Mouse (Mus musculus): ENCODE data around the gene Acadvl. TPM values are rescaled to one million over a fixed set of nuclear protein-coding genes. Genes with fewer than 3 reads are reported as not detected.
"Not testable (repeated sequence)": the region's sequence is repeated elsewhere in the genome, so short reads cannot be mapped to it uniquely, and the experiment has no call there.

Acadvl gene
- polyA plus RNA-seq, 1 experiment from 2014 or later = 95.5 TPM

GRCm38 (mm10) chr11:70016177-70016576 is 966 bp upstream of the Acadvl start:
- ATAC-seq (ENCODE audit: low read depth); DNase-seq (ENCODE audit: low spot score); H3K4me3 ChIP-seq (ENCODE audit: low read depth, low read length); H3K27ac ChIP-seq (replicated peaks; ENCODE audit: low read depth, low read length); H3K27me3 ChIP-seq (replicated peaks; ENCODE audit: control insufficient read depth, insufficient read depth, low read length); H3K9me3 ChIP-seq (ENCODE audit: control insufficient read depth, low read length); H3K9ac ChIP-seq (ENCODE audit: low read depth, low read length); H3K4me2 ChIP-seq (ENCODE audit: low read depth, low read length): not testable (repeated sequence)
- Histone ChIP-seq H3K36me3 (ENCODE audit: control insufficient read depth, insufficient read depth, low read length) (peaks cover 32% of the 10 kb centered on the region), H3K4me1 (ENCODE audit: control insufficient read depth, insufficient read depth, low read length) (peaks cover 35% of the 10 kb centered on the region)
- WGBS = 68% methylated on average over 2 of the region's 2 CpGs

- H3K27me3 ChIP-seq (replicated peaks; ENCODE audit: control insufficient read depth, insufficient read depth, low read length) = no peaks in the 10 kb centered on the region
- DNase-seq (ENCODE audit: low spot score) (no peak), ATAC-seq (ENCODE audit: low read depth) (no peak)
- peak overlapping the region; percentile 56; the same call in 1 of the 2 replicates for H3K4me3 ChIP-seq (ENCODE audit: low read depth, low read length)
- H3K4me2 ChIP-seq (ENCODE audit: low read depth, low read length) = peak overlapping the region; percentile 75
- 69% methylated on average over 6 of the region's 6 CpGs for WGBS
- H3K9me3 ChIP-seq (ENCODE audit: control insufficient read depth, low read length) = no peaks in the 10 kb centered on the region
- H3K27ac ChIP-seq (replicated peaks; ENCODE audit: low read depth, low read length) = no peak overlapping the region
- H3K36me3 ChIP-seq (ENCODE audit: control insufficient read depth, insufficient read depth, low read length) = peaks cover 38% of the 10 kb centered on the region
- H3K9ac ChIP-seq (ENCODE audit: low read depth, low read length) = peak overlapping the region; percentile 79; the same call in 1 of the 2 replicates
- peaks cover 33% of the 10 kb centered on the region for H3K4me1 ChIP-seq (ENCODE audit: control insufficient read depth, insufficient read depth, low read length)
These were observed 466 bp upstream of the Acadvl start for GRCm38 (mm10) chr11:70015677-70016076.

- no peak for DNase-seq (ENCODE audit: low spot score)
- peaks cover 54% of the 10 kb centered on the region for H3K36me3 ChIP-seq (ENCODE audit: control insufficient read depth, insufficient read depth, low read length)
- H3K9ac ChIP-seq (ENCODE audit: low read depth, low read length) = peak overlapping the region; percentile 79; the same call in 1 of the 2 replicates
- no peaks in the 10 kb centered on the region for H3K27me3 ChIP-seq (replicated peaks; ENCODE audit: control insufficient read depth, insufficient read depth, low read length)
- H3K4me3 ChIP-seq (ENCODE audit: low read depth, low read length) = no peak overlapping the region
- WGBS = 58% methylated on average over 5 of the region's 5 CpGs
- peaks cover 24% of the 10 kb centered on the region for H3K4me1 ChIP-seq (ENCODE audit: control insufficient read depth, insufficient read depth, low read length)
- H3K9me3 ChIP-seq (ENCODE audit: control insufficient read depth, low read length) = no peaks in the 10 kb centered on the region
- H3K4me2 ChIP-seq (ENCODE audit: low read depth, low read length) = peak overlapping the region; percentile 75; the same call in 1 of the 2 replicates
- no peak for ATAC-seq (ENCODE audit: low read depth)
- H3K27ac ChIP-seq (replicated peaks; ENCODE audit: low read depth, low read length) = no peak overlapping the region
These were observed 1.2 kb downstream of the Acadvl start for GRCm38 (mm10) chr11:70014051-70014450.

GRCm38 (mm10) chr11:70013408-70013807 is 1.8 kb downstream of the Acadvl start:
- peaks cover 60% of the 10 kb centered on the region for H3K36me3 ChIP-seq (ENCODE audit: control insufficient read depth, insufficient read depth, low read length)
- ATAC-seq (ENCODE audit: low read depth) (no peak), DNase-seq (ENCODE audit: low spot score) (no peak)
- H3K9ac ChIP-seq (ENCODE audit: low read depth, low read length) = no peak overlapping the region
- 86% methylated on average over 3 of the region's 3 CpGs for WGBS
- H3K4me2 ChIP-seq (ENCODE audit: low read depth, low read length) = no peak overlapping the region
- no peaks in the 10 kb centered on the region for H3K27me3 ChIP-seq (replicated peaks; ENCODE audit: control insufficient read depth, insufficient read depth, low read length)
- no peak overlapping the region for H3K4me3 ChIP-seq (ENCODE audit: low read depth, low read length)
- no peak overlapping the region for H3K27ac ChIP-seq (replicated peaks; ENCODE audit: low read depth, low read length)
- no peaks in the 10 kb centered on the region for H3K9me3 ChIP-seq (ENCODE audit: control insufficient read depth, low read length)
- H3K4me1 ChIP-seq (ENCODE audit: control insufficient read depth, insufficient read depth, low read length) = peaks cover 24% of the 10 kb centered on the region

- peaks cover 23% of the 10 kb centered on the region for H3K4me1 ChIP-seq (ENCODE audit: control insufficient read depth, insufficient read depth, low read length)
- no peak overlapping the region for H3K27ac ChIP-seq (replicated peaks; ENCODE audit: low read depth, low read length)
- no peak overlapping the region for H3K4me3 ChIP-seq (ENCODE audit: low read depth, low read length)
- 91% methylated on average over 9 of the region's 9 CpGs for WGBS
- H3K4me2 ChIP-seq (ENCODE audit: low read depth, low read length) = no peak overlapping the region
- peaks cover 65% of the 10 kb centered on the region for H3K36me3 ChIP-seq (ENCODE audit: control insufficient read depth, insufficient read depth, low read length)
- H3K9ac ChIP-seq (ENCODE audit: low read depth, low read length) = no peak overlapping the region
- no peak for DNase-seq (ENCODE audit: low spot score)
- H3K27me3 ChIP-seq (replicated peaks; ENCODE audit: control insufficient read depth, insufficient read depth, low read length) = no peaks in the 10 kb centered on the region
- no peak for ATAC-seq (ENCODE audit: low read depth)
- no peaks in the 10 kb centered on the region for H3K9me3 ChIP-seq (ENCODE audit: control insufficient read depth, low read length)
These were observed 2.3 kb downstream of the Acadvl start for GRCm38 (mm10) chr11:70012931-70013330.

GRCm38 (mm10) chr11:70010961-70011360 is 4.2 kb downstream of the Acadvl start:
- Histone ChIP-seq H3K4me2 (ENCODE audit: low read depth, low read length) (no peak overlapping the region), H3K27me3 (replicated peaks; ENCODE audit: control insufficient read depth, insufficient read depth, low read length) (no peaks in the 10 kb centered on the region), H3K9ac (ENCODE audit: low read depth, low read length) (no peak overlapping the region), H3K9me3 (ENCODE audit: control insufficient read depth, low read length) (no peaks in the 10 kb centered on the region), H3K36me3 (ENCODE audit: control insufficient read depth, insufficient read depth, low read length) (peaks cover 85% of the 10 kb centered on the region), H3K4me3 (ENCODE audit: low read depth, low read length) (no peak overlapping the region), H3K4me1 (ENCODE audit: control insufficient read depth, insufficient read depth, low read length) (peaks cover 12% of the 10 kb centered on the region), H3K27ac (replicated peaks; ENCODE audit: low read depth, low read length) (no peak overlapping the region)
- ATAC-seq (ENCODE audit: low read depth) = no peak
- 80% methylated on average over 9 of the region's 10 CpGs for WGBS
- no peak for DNase-seq (ENCODE audit: low spot score)

- Histone ChIP-seq H3K4me3 (ENCODE audit: low read depth, low read length) (no peak overlapping the region), H3K4me2 (ENCODE audit: low read depth, low read length) (no peak overlapping the region), H3K36me3 (ENCODE audit: control insufficient read depth, insufficient read depth, low read length) (peaks cover 89% of the 10 kb centered on the region), H3K27ac (replicated peaks; ENCODE audit: low read depth, low read length) (no peak overlapping the region), H3K9me3 (ENCODE audit: control insufficient read depth, low read length) (no peaks in the 10 kb centered on the region), H3K4me1 (ENCODE audit: control insufficient read depth, insufficient read depth, low read length) (peaks cover 10% of the 10 kb centered on the region), H3K27me3 (replicated peaks; ENCODE audit: control insufficient read depth, insufficient read depth, low read length) (no peaks in the 10 kb centered on the region), H3K9ac (ENCODE audit: low read depth, low read length) (no peak overlapping the region)
- 87% methylated on average over 11 of the region's 12 CpGs for WGBS
- DNase-seq (ENCODE audit: low spot score) = no peak
- no peak for ATAC-seq (ENCODE audit: low read depth)
These were observed 4.7 kb downstream of the Acadvl start for GRCm38 (mm10) chr11:70010548-70010947.

GRCm38 (mm10) chr11:70010033-70010432 is 5.2 kb downstream of the Acadvl start:
- H3K4me1 ChIP-seq (ENCODE audit: control insufficient read depth, insufficient read depth, low read length) = 0 out of 2 replicates have a peak, but pooled peaks cover 7% of the 10 kb centered on the region
- no peak overlapping the region for H3K27ac ChIP-seq (replicated peaks; ENCODE audit: low read depth, low read length)
- H3K27me3 ChIP-seq (replicated peaks; ENCODE audit: control insufficient read depth, insufficient read depth, low read length) = no peaks in the 10 kb centered on the region
- H3K4me2 ChIP-seq (ENCODE audit: low read depth, low read length) = no peak overlapping the region
- WGBS = 80% methylated on average over 6 of the region's 6 CpGs
- no peak overlapping the region for H3K4me3 ChIP-seq (ENCODE audit: low read depth, low read length)
- H3K9ac ChIP-seq (ENCODE audit: low read depth, low read length) = no peak overlapping the region
- H3K36me3 ChIP-seq (ENCODE audit: control insufficient read depth, insufficient read depth, low read length) = peaks cover 94% of the 10 kb centered on the region
- DNase-seq (ENCODE audit: low spot score) (no peak), ATAC-seq (ENCODE audit: low read depth) (no peak)
- no peaks in the 10 kb centered on the region for H3K9me3 ChIP-seq (ENCODE audit: control insufficient read depth, low read length)

GRCm38 (mm10) chr11:70005521-70005920 is 9.7 kb downstream of the Acadvl start:
- ATAC-seq (ENCODE audit: low read depth) (no peak), DNase-seq (ENCODE audit: low spot score) (no peak)
- WGBS = 45% methylated on average over 5 of the region's 5 CpGs

More at GRCm38 (mm10) chr11:70005521-70005920, 9.7 kb downstream of the Acadvl start:
- Histone ChIP-seq H3K4me1 (ENCODE audit: control insufficient read depth, insufficient read depth, low read length) (peaks cover 13% of the 10 kb centered on the region), H3K9ac (ENCODE audit: low read depth, low read length) (no peak overlapping the region), H3K9me3 (ENCODE audit: control insufficient read depth, low read length) (no peaks in the 10 kb centered on the region), H3K27me3 (replicated peaks; ENCODE audit: control insufficient read depth, insufficient read depth, low read length) (no peaks in the 10 kb centered on the region), H3K4me3 (ENCODE audit: low read depth, low read length) (no peak overlapping the region), H3K27ac (replicated peaks; ENCODE audit: low read depth, low read length) (no peak overlapping the region), H3K4me2 (ENCODE audit: low read depth, low read length) (no peak overlapping the region), H3K36me3 (ENCODE audit: control insufficient read depth, insufficient read depth, low read length) (peaks cover 62% of the 10 kb centered on the region)
